Mouse (Mus musculus) forebrain, embryonic 11.5 days (tissue): ENCODE data around the gene Gm20219. TPM values are rescaled to one million over a fixed set of nuclear protein-coding genes. Genes with fewer than 3 reads are reported as not detected.
"Not testable (repeated sequence)": the region's sequence is repeated elsewhere in the genome, so short reads cannot be mapped to it uniquely, and the experiment has no call there.

Experiments used
- ATAC-seq: fragments of 200-750 bp; cut with Nextera tagmentation; replicated peaks from 2 replicates; pipeline ENCODE4 v1.8.0; 2017; ENCODE audit warnings: moderate TSS enrichment; ENCODE audit not compliant: low FRiP score
- DNase-seq: peaks from one replicate; pipeline ENCODE4 v3.0.0-alpha.2; 2017; ENCODE audit warnings: low spot score
- H3K27ac ChIP-seq: fragments of 300-500 bp; sonication (generic); 2 replicates; pipeline ENCODE4 v1.5.1; 2014; ENCODE audit warnings: low read depth, low read length
- H3K27me3 ChIP-seq: fragments of 300-500 bp; sonication (generic); 2 replicates; pipeline ENCODE4 v1.6.1; 2014; ENCODE audit warnings: mild to moderate bottlenecking, low read length, mixed read lengths; ENCODE audit not compliant: control insufficient read depth, insufficient read depth
- H3K36me3 ChIP-seq: fragments of 300-500 bp; sonication (generic); 2 replicates; pipeline ENCODE4 v1.6.1; 2014; ENCODE audit warnings: mild to moderate bottlenecking, low read length, moderate library complexity, mixed read lengths; ENCODE audit not compliant: control insufficient read depth, insufficient read depth
- H3K4me1 ChIP-seq: fragments of 300-500 bp; sonication (generic); replicated peaks from 2 replicates; pipeline ENCODE4 v1.6.1; 2014; ENCODE audit warnings: low read length, mixed read lengths; ENCODE audit not compliant: control insufficient read depth, insufficient read depth
- H3K4me2 ChIP-seq: fragments of 300-500 bp; sonication (generic); 2 replicates; pipeline ENCODE4 v1.6.1; 2014; ENCODE audit warnings: low read depth, mild to moderate bottlenecking, low read length, moderate library complexity, mixed read lengths; ENCODE audit not compliant: severe bottlenecking
- H3K4me3 ChIP-seq: fragments of 300-500 bp; sonication (generic); 2 replicates; pipeline ENCODE4 v1.5.1; 2014; ENCODE audit warnings: low read depth, low read length
- H3K9ac ChIP-seq: fragments of 300-500 bp; sonication (generic); 2 replicates; pipeline ENCODE4 v1.6.1; 2014; ENCODE audit warnings: low read length
- H3K9me3 ChIP-seq: fragments of 300-500 bp; sonication (generic); 2 replicates; pipeline ENCODE4 v1.6.1; 2016; ENCODE audit warnings: low read length, mixed read lengths; ENCODE audit not compliant: control insufficient read depth
- WGBS: fragments of 180-500 bp; shearing (Covaris S2); extraction: QIAGEN DNeasy Blood & Tissue Kit; methylation state at CpG from one replicate; pipeline ENCODE4 v1.1.7; 2014; 5-methylcytosine and 5-hydroxymethylcytosine counted together
- polyA plus RNA-seq: library from polyadenylated mRNA; unstranded; fragments of >200 nt; fragmentation: Nextera tagmentation; extraction: Ambion mirVana; gene quantifications from 2 replicates; pipeline ENCODE4 v1.2.1, GENCODE M21; 2014

Gene Gm20219
- polyA plus RNA-seq, 1 experiment from 2014 or later, result 1.1 TPM

- H3K4me3 ChIP-seq, result peak overlapping the region; percentile 48
These were observed 46.8 kb downstream of the Gm20219 start for GRCm38 (mm10) chr17:56507161-56508068.

GRCm38 (mm10) chr17:56506417-56507065 is 47.6 kb downstream of the Gm20219 start:
- WGBS, result 57% methylated on average over 15 of the region's 15 CpGs
- H3K4me3 ChIP-seq, result peak overlapping the region; percentile 48
- ATAC-seq (no peak), DNase-seq (peak; percentile 48)
- peaks cover 16% of the 10 kb centered on the region for H3K27me3 ChIP-seq
- H3K4me1 ChIP-seq, result peaks cover 16% of the 10 kb centered on the region
- H3K4me2 ChIP-seq, result peak overlapping the region; percentile 96
- peak overlapping the region; percentile 81; the same call in 1 of the 2 replicates for H3K27ac ChIP-seq
- H3K9ac ChIP-seq, result peak overlapping the region; percentile 83
- H3K9me3 ChIP-seq, result no peaks in the 10 kb centered on the region
- no peaks in the 10 kb centered on the region for H3K36me3 ChIP-seq

More at GRCm38 (mm10) chr17:56507161-56508068, 46.8 kb downstream of the Gm20219 start:
- H3K27me3 ChIP-seq, result peaks cover 25% of the 10 kb centered on the region
- peak overlapping the region; percentile 81 for H3K27ac ChIP-seq
- DNase-seq (peak; percentile 97), ATAC-seq (peak; percentile 91)
- no peaks in the 10 kb centered on the region for H3K9me3 ChIP-seq
- peak overlapping the region; percentile 83 for H3K9ac ChIP-seq
- no peaks in the 10 kb centered on the region for H3K36me3 ChIP-seq
- peak overlapping the region; percentile 96 for H3K4me2 ChIP-seq
- under 1% methylated on average over 41 of the region's 42 CpGs for WGBS
- peaks cover 16% of the 10 kb centered on the region for H3K4me1 ChIP-seq

- Histone ChIP-seq H3K4me1 (peaks cover 13% of the 10 kb centered on the region), H3K9ac (no peak overlapping the region), H3K36me3 (no peaks in the 10 kb centered on the region), H3K27ac (no peak overlapping the region), H3K9me3 (no peaks in the 10 kb centered on the region), H3K27me3 (peaks cover 5% of the 10 kb centered on the region), H3K4me2 (no peak overlapping the region), H3K4me3 (no peak overlapping the region)
- DNase-seq, result peak; percentile 38
- WGBS, result 85% methylated on average over 10 of the region's 10 CpGs
- no peak for ATAC-seq
These were observed 48.8 kb downstream of the Gm20219 start for GRCm38 (mm10) chr17:56505401-56505800.

- H3K4me1 ChIP-seq, result peaks cover 8% of the 10 kb centered on the region; the same call in 1 of the 2 replicates
- WGBS, result 37% methylated on average over 9 of the region's 9 CpGs
- no peak overlapping the region for H3K4me3 ChIP-seq
- no peak overlapping the region for H3K4me2 ChIP-seq
- no peaks in the 10 kb centered on the region for H3K27me3 ChIP-seq
- peak overlapping the region; percentile 25 for H3K27ac ChIP-seq
- no peaks in the 10 kb centered on the region for H3K36me3 ChIP-seq
- ATAC-seq (no peak), DNase-seq (no peak)
- no peak overlapping the region for H3K9ac ChIP-seq
- no peaks in the 10 kb centered on the region for H3K9me3 ChIP-seq
These were observed 51.7 kb downstream of the Gm20219 start for GRCm38 (mm10) chr17:56502526-56502925.

GRCm38 (mm10) chr17:56501635-56502400 is 52.4 kb downstream of the Gm20219 start:
- not testable (repeated sequence) for H3K4me3 ChIP-seq, H3K4me2 ChIP-seq, ATAC-seq, DNase-seq, H3K36me3 ChIP-seq, H3K9ac ChIP-seq, H3K4me1 ChIP-seq, H3K9me3 ChIP-seq, H3K27me3 ChIP-seq
- 61% methylated on average over 2 of the region's 2 CpGs for WGBS
- H3K27ac ChIP-seq, result peak overlapping the region; percentile 25; the same call in 1 of the 2 replicates

Other genes starting within 250 kb of the Gm20219 start
- 52.1 TPM in 2 replicates for gene Kdm4b, start 228.3 kb downstream of the Gm20219 start, polyA plus RNA-seq
- 210 and 218 TPM in 2 replicates for gene Ptprs, start 77.9 kb downstream of the Gm20219 start, polyA plus RNA-seq
- not detected in 2 replicates for gene Znrf4, start 42.0 kb downstream of the Gm20219 start, polyA plus RNA-seq
- 74.7 and 75.0 TPM in 2 replicates for gene Safb2, start 30.2 kb upstream of the Gm20219 start, polyA plus RNA-seq
- 145 and 154 TPM in 2 replicates for gene Safb, start 30.4 kb upstream of the Gm20219 start, polyA plus RNA-seq
- 171 and 183 TPM in 2 replicates for gene 2410015M20Rik, start 55.4 kb upstream of the Gm20219 start, polyA plus RNA-seq
- 1,269 and 1,280 TPM in 2 replicates for gene Rpl36, start 59.0 kb upstream of the Gm20219 start, polyA plus RNA-seq
- 66.6 and 68.8 TPM in 2 replicates for gene Lonp1, start 72.5 kb upstream of the Gm20219 start, polyA plus RNA-seq
- gene Catsperd, start 73.8 kb upstream of the Gm20219 start, polyA plus RNA-seq, result 0.51 TPM in 2 replicates
- gene Ranbp3, start 118.9 kb upstream of the Gm20219 start, polyA plus RNA-seq, result 132 and 139 TPM in 2 replicates
- gene Ndufa11, start 163.4 kb upstream of the Gm20219 start, polyA plus RNA-seq, result 292 and 332 TPM in 2 replicates
- 14.1 and 21.4 TPM in 2 replicates for gene Vmac, start 163.6 kb upstream of the Gm20219 start, polyA plus RNA-seq
- gene Nrtn, start 203.1 kb upstream of the Gm20219 start, polyA plus RNA-seq, result 5.0 and 5.5 TPM in 2 replicates
- gene Dus3l, start 210.4 kb upstream of the Gm20219 start, polyA plus RNA-seq, result 40.4 and 43.1 TPM in 2 replicates
- gene Prr22, start 215.9 kb upstream of the Gm20219 start, polyA plus RNA-seq, result 1.3 and 1.8 TPM in 2 replicates